Mouse (Mus musculus) CH12.LX (cell line): ENCODE data around the gene Rtp2. TPM values are rescaled to one million over a fixed set of nuclear protein-coding genes. Genes with fewer than 3 reads are reported as not detected.

ENCODE experiments used
- DNase-seq: peaks from one replicate; pipeline ENCODE4 v3.0.0-alpha.2; 2013; ENCODE audit errors: extremely low read depth
- H3K27ac ChIP-seq: 2 replicates; pipeline ENCODE4 v1.5.1; 2012; ENCODE audit warnings: low read depth, mild to moderate bottlenecking, control low read depth, moderate library complexity; ENCODE audit not compliant: insufficient read depth
- H3K27me3 ChIP-seq: replicated peaks from 2 replicates; pipeline ENCODE3; 2012; ENCODE audit warnings: inconsistent platforms
- H3K36me3 ChIP-seq, 2 experiments: replicated peaks in 1 of 2; 2 replicates each; pipeline versions ENCODE3 to v1.6.1; 2012; ENCODE audit warnings: inconsistent platforms in 1 of 2, low read length in 1 of 2, mild to moderate bottlenecking in 1 of 2, mixed read lengths in 1 of 2, moderate library complexity in 1 of 2; ENCODE audit not compliant: control insufficient read depth in 1 of 2, insufficient read depth in 1 of 2
- H3K4me1 ChIP-seq, 2 experiments: 2 replicates each; pipeline ENCODE4 v1.6.1; 2012; ENCODE audit warnings: inconsistent platforms in 1 of 2, moderate library complexity in 1 of 2; ENCODE audit not compliant: insufficient read depth in 2 of 2, control insufficient read depth in 1 of 2
- H3K4me2 ChIP-seq: 2 replicates; pipeline ENCODE4 v1.6.1; 2012; ENCODE audit warnings: low read depth, mild to moderate bottlenecking, control low read depth; ENCODE audit not compliant: poor library complexity, insufficient read depth, severe bottlenecking
- H3K4me3 ChIP-seq, 3 experiments: fragments of 150-350 bp in 1 of 3; sonication (generic) in 1 of 3; replicated peaks in 1 of 3; 2 replicates each; pipeline versions ENCODE3 to v1.5.1; 2011 to 2012; ENCODE audit warnings: low read depth in 2 of 3, low read length in 2 of 3, mild to moderate bottlenecking in 2 of 3, moderate library complexity in 2 of 3, control low read depth in 1 of 3, improper control_type of control experiment in 1 of 3, inconsistent platforms in 1 of 3, mixed read lengths in 1 of 3; ENCODE audit not compliant: poor library complexity in 1 of 3
- H3K79me2 ChIP-seq: replicated peaks from 2 replicates; pipeline ENCODE4 v1.6.1; 2012; ENCODE audit warnings: mild to moderate bottlenecking, moderate library complexity; ENCODE audit not compliant: control insufficient read depth, poor library complexity, insufficient read depth, severe bottlenecking; ENCODE audit errors: extremely low read depth
- H3K9ac ChIP-seq: 2 replicates; pipeline ENCODE4 v1.6.1; 2012; ENCODE audit warnings: low read depth, mild to moderate bottlenecking, control low read depth, moderate library complexity; ENCODE audit not compliant: insufficient read depth
- H3K9me3 ChIP-seq: replicated peaks from 2 replicates; pipeline ENCODE3; 2012; ENCODE audit warnings: low read length, inconsistent platforms, mixed read lengths
- BHLHE40 ChIP-seq: IDR thresholded peaks from 2 replicates; pipeline ENCODE4 v1.6.1; 2011; ENCODE audit warnings: mild to moderate bottlenecking, low read depth, low read length, improper control_type of control experiment
- CHD2 ChIP-seq: IDR thresholded peaks from 2 replicates; pipeline ENCODE4 v1.6.1; 2011; ENCODE audit warnings: low read length, improper control_type of control experiment
- CTCF ChIP-seq, 2 experiments: IDR thresholded peaks in 1 of 2; conservative IDR thresholded peaks in 1 of 2; 2 replicates each; pipeline ENCODE4 v1.5.1; 2011 to 2012; ENCODE audit warnings: low read depth in 2 of 2, low read length in 2 of 2, improper control_type of control experiment in 1 of 2, inconsistent platforms in 1 of 2, mild to moderate bottlenecking in 1 of 2, moderate library complexity in 1 of 2
- E2F4 ChIP-seq: IDR thresholded peaks from 2 replicates; pipeline ENCODE4 v1.6.1; 2011; ENCODE audit warnings: low read depth, low read length, improper control_type of control experiment; ENCODE audit not compliant: insufficient replicate concordance
- ELF1 ChIP-seq: IDR thresholded peaks from 2 replicates; pipeline ENCODE4 v1.6.1; 2014; ENCODE audit warnings: low read depth, mild to moderate bottlenecking, inconsistent platforms, low read length, improper control_type of control experiment
- EP300 ChIP-seq: IDR thresholded peaks from 2 replicates; pipeline ENCODE4 v1.6.1; 2011; ENCODE audit warnings: low read length, improper control_type of control experiment
- IRF4 ChIP-seq: IDR thresholded peaks from 2 replicates; pipeline ENCODE4 v1.6.1; 2014; ENCODE audit warnings: low read depth, mild to moderate bottlenecking, inconsistent platforms, low read length, improper control_type of control experiment
- JUND ChIP-seq: conservative IDR thresholded peaks from 2 replicates; pipeline ENCODE4 v1.6.1; 2011; ENCODE audit warnings: low read depth, low read length, improper control_type of control experiment
- MAZ ChIP-seq: IDR thresholded peaks from 2 replicates; pipeline ENCODE4 v1.6.1; 2012; ENCODE audit warnings: low read depth, mild to moderate bottlenecking, inconsistent platforms, low read length, improper control_type of control experiment, moderate library complexity
- MXI1 ChIP-seq: IDR thresholded peaks from 2 replicates; pipeline ENCODE4 v1.6.1; 2011; ENCODE audit warnings: mild to moderate bottlenecking, low read depth, low read length, improper control_type of control experiment
- MYC ChIP-seq: IDR thresholded peaks from 2 replicates; pipeline ENCODE4 v1.6.1; 2011; ENCODE audit warnings: low read depth, mild to moderate bottlenecking, improper control_type of control experiment, low read length
- NRF1 ChIP-seq: IDR thresholded peaks from 2 replicates; pipeline ENCODE4 v1.6.1; 2014; ENCODE audit warnings: low read depth, mild to moderate bottlenecking, inconsistent platforms, low read length, improper control_type of control experiment, moderate library complexity
- RCOR1 ChIP-seq: conservative IDR thresholded peaks from 2 replicates; pipeline ENCODE4 v1.6.1; 2012; ENCODE audit warnings: low read depth, mild to moderate bottlenecking, inconsistent platforms, low read length, improper control_type of control experiment
- SMC3 ChIP-seq: IDR thresholded peaks from 2 replicates; pipeline ENCODE4 v1.6.1; 2011; ENCODE audit warnings: low read depth, low read length, improper control_type of control experiment
- TBP ChIP-seq: conservative IDR thresholded peaks from 2 replicates; pipeline ENCODE4 v1.6.1; 2011; ENCODE audit warnings: low read depth, low read length, improper control_type of control experiment
- UBTF ChIP-seq: IDR thresholded peaks from 2 replicates; pipeline ENCODE4 v1.6.1; 2012; ENCODE audit warnings: low read depth, mild to moderate bottlenecking, inconsistent platforms, low read length, improper control_type of control experiment, moderate library complexity
- USF2 ChIP-seq: conservative IDR thresholded peaks from 2 replicates; pipeline ENCODE4 v1.6.1; 2011; ENCODE audit warnings: low read depth, low read length, improper control_type of control experiment
- ZC3H11A ChIP-seq: IDR thresholded peaks from 2 replicates; pipeline ENCODE4 v1.6.1; 2012; ENCODE audit warnings: low read depth, mild to moderate bottlenecking, inconsistent platforms, low read length, improper control_type of control experiment
- ZKSCAN1 ChIP-seq: IDR thresholded peaks from 2 replicates; pipeline ENCODE4 v1.6.1; 2012; ENCODE audit warnings: low read depth, inconsistent platforms, low read length, improper control_type of control experiment, borderline replicate concordance
- ZMIZ1 ChIP-seq: IDR thresholded peaks from 2 replicates; pipeline ENCODE4 v1.6.1; 2012; ENCODE audit warnings: low read depth, mild to moderate bottlenecking, inconsistent platforms, low read length, improper control_type of control experiment
- ZNF384 ChIP-seq: IDR thresholded peaks from 2 replicates; pipeline ENCODE4 v1.6.1; 2012; ENCODE audit warnings: low read depth, low read length, improper control_type of control experiment, inconsistent platforms
- dilution Hi-C: fragments of 300-500 bp; cut with MboI; formaldehyde crosslinking; loops from 2 replicates; pipeline ENCODE4 v1.14.3; 2020; ENCODE audit warnings: low sequenced_read_pairs; ENCODE audit not compliant: extremely low pct_unique_long_range_greater_than_20kb, extremely low pct_ligation_motif_present
- in situ Hi-C: fragments of 300-500 bp; cut with MboI; formaldehyde crosslinking; loops from 3 replicates; pipeline ENCODE4 v1.14.3; 2019; ENCODE audit warnings: low sequenced_read_pairs, low pct_ligation_motif_present, low pct_unique_long_range_greater_than_20kb, mixed read lengths
- polyA plus RNA-seq: library from polyadenylated mRNA; unstranded; fragments of >175 nt; gene quantifications from 2 replicates; pipeline ENCODE4 v1.2.1, GENCODE M21; 2012; ENCODE audit warnings: low read depth; ENCODE audit not compliant: insufficient read length
- total RNA-seq, 2 experiments: library from RNA; depleted of rRNA; stranded (reverse); fragments of 300-350 nt in 1 of 2; fragments of >200 nt in 1 of 2; gene quantifications; 2 replicates each; pipeline ENCODE4 v1.2.3; 2012 to 2014

Gene Rtp2
- total and polyA plus RNA-seq, 3 experiments: not detected

- in situ Hi-C loops: no loop called here
- DNase-seq: no peak
- dilution Hi-C loops: no loop called here
Observed at GRCm38 (mm10) chr16:23931275-23931674, 919 bp downstream of the Rtp2 start.

GRCm38 (mm10) chr16:23930426-23931073 is 1.6 kb downstream of the Rtp2 start:
- peaks cover 7 to 11% of the 10 kb centered on the region in 2 experiments for H3K4me1 ChIP-seq
- no peaks in the 10 kb centered on the region for H3K79me2 ChIP-seq
- no peaks in the 10 kb centered on the region for H3K36me3 ChIP-seq
- H3K27me3 ChIP-seq: no peaks in the 10 kb centered on the region
- no peak overlapping the region for H3K4me3 ChIP-seq
- dilution Hi-C loops: no loop called here
- no peak overlapping the region for H3K27ac ChIP-seq
- in situ Hi-C loops: no loop called here
- DNase-seq: no peak
- H3K9ac ChIP-seq: no peak overlapping the region
- TF ChIP-seq NRF1: no peak
- TF ChIP-seq ZNF384: no peak
- TF ChIP-seq MAZ: no peak
- no peak for TF ChIP-seq SMC3
- no peak for TF ChIP-seq ZC3H11A
- no peak for TF ChIP-seq E2F4
- no peak for TF ChIP-seq JUND
- TF ChIP-seq IRF4: no peak
- TF ChIP-seq USF2: no peak
- TF ChIP-seq UBTF: no peak
- H3K4me2 ChIP-seq: no peak overlapping the region
- H3K9me3 ChIP-seq: no peaks in the 10 kb centered on the region

More at GRCm38 (mm10) chr16:23931275-23931674, 919 bp downstream of the Rtp2 start:
- Histone ChIP-seq H3K4me1 (peaks cover 7 to 11% of the 10 kb centered on the region in 2 experiments), H3K9me3 (no peaks in the 10 kb centered on the region), H3K4me2 (no peak overlapping the region), H3K9ac (no peak overlapping the region), H3K27ac (no peak overlapping the region), H3K4me3 (no peak overlapping the region), H3K27me3 (no peaks in the 10 kb centered on the region), H3K36me3 (no peaks in the 10 kb centered on the region), H3K79me2 (no peaks in the 10 kb centered on the region)
- TF ChIP-seq ZKSCAN1: no peak
- no peak for TF ChIP-seq CHD2
- TF ChIP-seq RCOR1: no peak
- TF ChIP-seq E2F4: no peak
- no peak for TF ChIP-seq CTCF (conservative IDR thresholded peaks at IDR 0.05 in 1 of 2, IDR thresholded peaks at IDR 0.05 in 1 of 2; ENCODE audit: low read depth in 2 of 2, low read length in 2 of 2)
- no peak for TF ChIP-seq ZMIZ1
- no peak for TF ChIP-seq TBP
- TF ChIP-seq EP300: no peak
- TF ChIP-seq ZNF384: no peak
- TF ChIP-seq ELF1: no peak
- TF ChIP-seq MXI1: no peak
- TF ChIP-seq BHLHE40: no peak
- no peak for TF ChIP-seq MYC
